Mouse (Mus musculus): ENCODE data around the gene Pkd1l2. TPM values are rescaled to one million over a fixed set of nuclear protein-coding genes. Genes with fewer than 3 reads are reported as not detected.

The Pkd1l2 gene
- total RNA-seq, 2 experiments from 2014 or later = 0.11 to 0.14 TPM

DNA sequence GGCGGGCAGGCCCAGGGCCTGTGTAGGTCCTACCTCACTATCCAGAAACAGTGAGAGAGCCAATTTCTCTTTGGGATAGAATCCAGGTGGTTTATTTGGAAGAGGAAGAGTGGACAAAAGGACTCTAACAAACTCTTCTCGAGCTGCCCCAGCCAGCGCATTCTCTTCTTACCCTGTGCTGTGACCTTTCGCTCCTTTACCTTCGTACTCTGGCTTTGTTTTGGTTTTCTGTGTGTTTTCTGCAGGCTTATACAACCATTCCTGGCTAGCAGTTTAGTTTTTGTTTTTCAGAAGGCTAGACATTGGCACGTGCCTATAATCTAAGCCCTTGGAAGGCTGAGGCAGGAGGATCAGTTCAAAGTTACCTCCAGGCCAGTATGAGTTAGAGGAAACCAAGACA is 112.7 kb downstream of the Pkd1l2 start:
- DNase-seq = no peak

DNA sequence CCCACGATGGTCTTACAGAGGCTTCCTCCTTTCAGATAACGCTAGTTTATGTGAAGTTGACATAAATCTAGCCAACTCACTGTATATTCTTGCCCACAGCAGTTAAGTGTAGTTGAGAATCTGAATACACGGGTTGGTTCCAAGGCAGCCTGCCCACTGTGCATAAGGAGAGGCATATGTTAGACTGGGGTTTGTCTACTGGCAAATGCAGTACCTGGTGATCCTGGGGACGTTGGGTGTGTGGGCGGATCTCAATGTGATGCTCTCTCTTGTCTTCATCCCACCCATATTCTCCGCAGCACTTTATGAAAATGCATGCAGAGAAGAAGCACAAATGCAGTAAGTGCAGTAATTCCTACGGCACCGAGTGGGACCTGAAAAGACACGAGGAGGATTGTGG is 127.8 kb downstream of the Pkd1l2 start:
- DNase-seq = no peak

DNA sequence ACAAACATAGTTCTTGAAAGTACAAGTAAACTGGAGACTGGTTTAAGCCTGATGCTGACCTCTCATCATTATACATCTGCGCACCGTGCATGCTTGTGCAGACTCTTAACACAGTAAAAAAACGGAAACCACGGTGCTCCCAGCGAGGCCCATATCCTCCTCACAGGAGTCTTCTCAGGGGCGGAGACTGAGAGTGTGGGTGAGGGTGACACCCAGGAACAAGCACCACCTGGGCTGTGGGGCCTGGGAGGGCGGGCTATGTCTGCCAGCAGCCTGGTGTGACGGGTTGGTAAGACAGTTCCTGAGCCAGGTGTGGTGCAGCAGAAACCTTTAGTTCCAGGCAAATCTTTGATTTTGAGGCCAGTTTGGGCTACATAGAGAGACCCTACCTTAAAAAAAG is 129.8 kb downstream of the Pkd1l2 start:
- no peak for DNase-seq

DNA sequence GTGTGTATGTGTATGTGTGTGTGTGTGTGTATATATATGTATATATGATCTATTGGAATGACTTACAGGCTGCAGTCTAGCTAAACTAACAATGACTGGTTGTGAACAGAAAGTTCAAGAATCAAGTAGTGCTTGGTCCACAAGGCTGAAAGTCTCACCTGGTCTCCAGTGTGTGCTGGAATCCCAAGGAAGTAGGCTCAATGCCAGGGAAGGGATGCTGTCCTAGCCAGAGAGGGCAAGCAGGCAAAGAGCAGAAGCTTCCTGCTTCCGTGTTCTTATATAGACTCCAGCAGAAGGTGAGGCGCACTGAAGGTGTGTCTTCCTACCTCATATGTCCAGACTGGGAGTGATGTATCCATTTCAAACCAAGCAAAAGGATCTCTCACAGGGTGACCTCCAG is 130.5 kb downstream of the Pkd1l2 start:
- DNase-seq = no peak

DNA sequence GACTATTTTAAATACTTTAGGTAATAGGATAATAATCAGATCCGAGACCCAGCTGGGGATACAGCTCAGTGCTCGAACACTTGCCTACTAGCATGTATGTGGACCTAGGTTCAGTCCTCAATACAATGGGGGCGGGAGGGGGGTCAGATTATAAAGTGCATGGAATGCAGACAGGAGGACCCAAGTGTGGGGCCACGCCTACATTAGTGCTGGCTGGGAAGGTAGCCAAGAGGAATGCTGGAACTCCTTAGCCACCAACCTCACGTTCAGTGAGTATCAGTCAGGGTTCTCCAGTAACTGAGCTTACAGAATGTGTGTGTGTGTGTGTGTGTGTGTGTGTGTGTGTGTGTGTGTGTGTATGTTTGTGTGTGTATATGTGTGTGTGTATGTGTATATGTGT is 130.9 kb downstream of the Pkd1l2 start:
- no peak for DNase-seq

DNA sequence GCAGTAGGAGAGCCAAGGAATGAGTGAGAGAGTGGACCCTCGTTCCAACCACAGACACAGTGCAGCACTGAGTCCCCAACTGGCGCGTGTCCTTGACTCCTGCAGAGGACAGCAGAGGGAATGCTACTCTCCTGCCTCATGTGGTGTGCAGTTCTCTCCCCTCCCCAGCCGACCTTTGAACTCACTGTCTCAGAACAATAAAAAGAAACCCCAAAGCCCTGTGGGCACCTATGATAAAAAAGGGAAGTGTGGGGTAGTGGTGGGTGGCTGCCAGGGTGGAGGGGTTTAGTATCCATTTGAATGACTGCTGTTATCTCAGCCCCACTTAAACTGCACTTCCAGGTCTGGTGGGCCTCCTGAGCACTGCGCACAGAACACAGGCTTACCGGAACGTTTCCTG is 134.7 kb downstream of the Pkd1l2 start:
- no peak for DNase-seq

DNA sequence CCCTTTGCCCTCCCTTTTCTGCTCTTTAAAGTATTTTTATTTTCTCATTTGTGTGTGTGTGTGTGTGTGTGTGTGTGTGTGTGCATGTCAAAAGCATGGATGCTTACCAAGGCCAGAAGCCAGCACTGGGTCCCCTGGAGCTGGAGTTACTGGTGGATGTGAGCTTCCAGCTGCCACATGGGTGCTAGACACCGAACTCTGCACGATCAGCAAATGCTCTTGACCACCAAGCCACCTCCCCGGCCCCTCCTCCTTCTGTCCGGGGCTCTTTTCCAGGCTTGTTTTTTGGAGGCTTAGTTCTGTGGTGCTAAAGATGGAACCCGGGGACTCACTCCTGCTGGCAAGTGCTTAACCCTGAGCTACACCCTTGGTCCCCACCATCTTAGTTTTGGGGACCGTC is 135.4 kb downstream of the Pkd1l2 start:
- no peak for DNase-seq

DNA sequence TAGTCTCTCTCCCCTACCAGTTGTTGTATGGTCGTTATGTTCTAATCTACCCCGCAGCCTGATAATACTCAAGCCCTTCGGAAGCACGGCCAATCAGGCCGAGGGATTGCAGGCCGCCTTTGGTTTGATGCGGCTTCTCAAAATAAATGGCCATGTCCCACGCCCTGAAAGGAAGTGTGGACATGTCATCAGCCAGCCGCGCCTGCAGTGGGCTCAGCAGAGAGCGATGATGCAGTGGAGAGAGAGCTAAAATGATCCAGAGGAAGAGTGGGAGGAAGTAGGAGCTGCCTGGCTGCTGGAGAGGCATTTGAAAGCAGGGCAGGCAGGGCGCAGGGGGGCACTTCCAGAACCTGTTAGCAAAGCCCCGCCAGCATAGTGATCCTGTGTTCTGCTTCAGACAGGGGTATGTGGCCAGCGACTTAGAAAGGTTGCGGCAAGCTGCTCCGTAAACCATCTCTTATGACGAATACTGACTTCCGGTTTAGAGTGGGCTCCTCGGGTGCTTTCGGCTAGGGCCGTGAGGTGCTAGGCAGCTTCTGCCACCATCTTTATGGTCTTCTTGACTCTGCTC is 135.9 kb downstream of the Pkd1l2 start:
- DNase-seq = no peak

Other genes starting within 250 kb of the Pkd1l2 start
- gene Cmc2, start 161.0 kb downstream of the Pkd1l2 start, total RNA-seq (2021) = 10 to 100 TPM; 22.2 to 24.1 TPM
- gene Cenpn, start 160.7 kb downstream of the Pkd1l2 start, total RNA-seq (2021) = 1 to 10 TPM; 3.1 to 5.2 TPM
- 10 to 100 TPM; 12.0 to 14.5 TPM for gene Atmin, start 139.1 kb downstream of the Pkd1l2 start, total RNA-seq (2021)
- gene 1700030J22Rik, start 103.5 kb downstream of the Pkd1l2 start, total RNA-seq (2021) = under 1 TPM; 0.14 to 0.23 TPM
- 10 to 100 TPM; 44.7 to 52.5 TPM for gene Gcsh, start 88.9 kb downstream of the Pkd1l2 start, total RNA-seq (2021)
- not detected for gene Bco1, start 13.4 kb upstream of the Pkd1l2 start, total RNA-seq (2021)
- 1 to 10 TPM; 4.8 to 6.5 TPM for gene Gan, start 75.7 kb upstream of the Pkd1l2 start, total RNA-seq (2021)
- gene Cmip, start 174.6 kb upstream of the Pkd1l2 start, total RNA-seq (2021) = 10 to 100 TPM; 18.7 to 23.7 TPM

Measured in gastrocnemius, postnatal 10 days (tissue).